Mouse (Mus musculus): ENCODE measurements around the gene Olfr1153.

Olfr1153 gene

GRCm38 (mm10) chr2:87894662-87895061, at the start of gene Olfr1153:
TSS of gene Olfr1153 (plus strand) at chr2:87894962.
- no peak for DNase-seq

- DNase-seq: no peak
Observed at GRCm38 (mm10) chr2:87855562-87855961, 39.2 kb upstream of the Olfr1153 start, which contains the start of gene Olfr1151. TSS of gene Olfr1151 (plus strand) at chr2:87855862.

GRCm38 (mm10) chr2:87866192-87866591, 28.6 kb upstream of the Olfr1153 start, which contains the start of gene Olfr1152:
TSS of gene Olfr1152 (plus strand) at chr2:87866492.
- DNase-seq: no peak

- no peak for DNase-seq
Observed at GRCm38 (mm10) chr2:87905066-87905465, 10.3 kb downstream of the Olfr1153 start, which contains the start of gene Olfr1154. TSS of gene Olfr1154 (minus strand) at chr2:87905166.

- no peak for DNase-seq
Observed at GRCm38 (mm10) chr2:87945037-87945436, 50.3 kb downstream of the Olfr1153 start, which contains the start of gene Olfr1155. TSS of gene Olfr1155 (minus strand) at chr2:87945137.

All from thymus, postnatal 36 days (tissue).